Mouse (Mus musculus) cerebellum, postnatal 14 days (tissue): ENCODE data around the gene Map3k3.

Experiments used
- DNase-seq, 2 experiments: peaks; one replicate each; pipeline ENCODE4 v3.0.0; 2021; ENCODE audit warnings: mixed read lengths in 2 of 2

Map3k3 gene

GRCm38 (mm10) chr11:106159216-106159920 lies 75.0 kb downstream of the Map3k3 start:
- DNase-seq = peak; percentile 48 to 49

GRCm38 (mm10) chr11:106159921-106160840 lies 75.8 kb downstream of the Map3k3 start:
- DNase-seq = peak; percentile 85 to 89

DNA sequence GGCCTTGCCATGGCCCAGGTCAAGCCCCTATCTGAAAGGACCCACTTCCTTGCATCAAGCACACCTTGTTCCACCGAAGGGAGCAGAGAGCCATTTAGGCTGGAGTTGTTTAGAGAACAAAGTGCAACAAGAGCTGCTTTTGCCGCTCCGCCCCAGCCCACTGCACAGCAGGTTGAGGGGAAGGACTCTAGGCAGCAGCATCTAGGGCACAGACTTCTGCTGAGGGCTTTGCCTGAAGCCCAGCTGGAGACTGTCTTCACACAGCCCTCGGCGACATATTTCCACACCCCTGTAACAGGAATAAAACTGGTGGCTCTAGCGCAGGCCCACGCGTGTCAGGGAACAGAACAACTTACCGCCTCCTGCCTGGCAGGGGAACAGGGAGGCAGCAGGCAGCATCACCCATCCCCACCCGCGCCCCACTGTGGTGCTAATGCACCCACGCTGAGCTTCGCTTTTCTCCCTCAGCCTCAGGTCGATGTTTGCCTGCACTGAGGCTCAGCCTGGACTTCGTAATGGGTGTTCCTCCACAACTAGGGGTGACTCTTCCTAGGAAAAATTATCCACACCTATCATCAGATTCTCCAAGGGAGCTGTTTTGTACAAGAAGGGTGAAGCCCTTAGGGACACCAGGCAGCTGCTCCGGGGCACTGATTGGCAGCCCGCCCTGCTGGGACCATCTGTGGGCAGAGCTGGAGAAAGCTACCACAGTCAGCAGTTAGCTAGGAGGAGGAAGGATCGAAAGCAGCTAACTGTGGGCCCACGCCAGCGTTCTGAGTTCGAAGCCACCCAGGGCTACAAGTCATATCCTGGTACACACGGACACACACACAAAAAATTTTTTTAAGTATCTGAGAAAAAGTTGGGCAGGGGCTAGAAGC lies 76.7 kb downstream of the Map3k3 start, which contains the start of the genes Gm10840 and Limd2:
Gm10840 (plus strand) TSS at position 10 of the 881 bp plus-strand sequence.
Limd2 (minus strand) TSS at position 20 of the 881 bp plus-strand sequence.
- DNase-seq = peak; percentile 70 to 78

GRCm38 (mm10) chr11:106162237-106162636 lies 77.8 kb downstream of the Map3k3 start:
- DNase-seq = peak in 1 of 2 experiments; percentile 41

DNA sequence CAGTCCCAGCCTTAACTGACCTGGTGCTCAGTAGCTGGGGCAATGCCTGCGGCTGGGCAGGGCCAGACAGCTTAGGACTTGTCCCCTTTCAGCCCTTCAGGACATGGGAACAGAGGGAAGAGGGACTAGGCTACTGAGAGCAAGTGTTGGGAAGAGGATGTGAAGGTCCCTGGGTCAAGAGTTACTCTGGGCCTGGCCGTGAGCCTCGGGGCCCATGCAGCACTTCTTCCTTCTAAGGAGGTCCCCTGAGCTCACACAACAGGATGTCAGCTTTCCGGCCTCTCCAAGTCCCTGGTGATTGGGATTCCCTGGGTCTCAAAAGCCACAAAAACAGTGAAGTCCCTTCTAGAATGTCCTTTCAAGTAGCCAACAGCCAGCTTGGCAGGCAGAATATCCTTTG lies 79.1 kb downstream of the Map3k3 start:
- no peak for DNase-seq

GRCm38 (mm10) chr11:106164601-106165180 lies 80.3 kb downstream of the Map3k3 start:
- no peak for DNase-seq

DNA sequence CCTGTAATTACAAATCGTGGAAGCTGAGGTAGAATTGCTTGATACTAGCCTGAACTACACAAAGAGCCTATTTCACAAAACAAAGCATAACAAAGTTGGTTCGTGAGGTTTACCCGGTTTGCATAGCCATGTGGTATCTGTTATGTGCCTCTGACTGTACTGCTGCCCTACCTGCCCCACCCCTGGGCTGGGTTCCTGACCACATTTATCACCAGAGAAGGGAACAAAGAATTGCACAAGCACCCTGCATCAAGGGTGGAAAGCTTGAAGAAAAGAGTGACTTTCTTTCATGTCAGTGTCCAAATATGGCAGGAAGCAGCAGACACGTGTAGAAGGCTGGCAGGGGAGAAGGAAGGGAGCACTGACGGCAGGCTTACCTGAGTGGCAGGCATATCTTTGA lies 83.0 kb downstream of the Map3k3 start:
- DNase-seq = no peak

DNA sequence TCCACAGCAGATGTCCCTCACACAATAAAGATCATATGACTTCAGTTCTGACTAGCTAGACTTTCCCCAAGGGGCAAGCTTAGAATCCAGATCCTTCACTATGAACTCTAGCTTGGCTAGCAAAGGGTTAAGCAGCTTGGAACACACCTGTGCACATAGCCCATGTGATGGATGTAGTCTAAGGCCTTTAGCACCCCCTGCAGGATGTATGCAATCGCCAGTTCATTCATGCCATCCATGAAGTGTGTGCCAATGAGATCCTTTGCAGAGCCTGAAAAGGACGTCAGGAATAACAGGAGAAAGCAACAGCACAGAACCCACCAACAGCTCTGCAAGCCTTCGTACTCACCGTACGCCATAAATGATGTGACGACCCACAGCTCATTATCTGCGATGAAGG lies 86.4 kb downstream of the Map3k3 start:
- DNase-seq = peak in 1 of 2 experiments; percentile 59

- no peak for DNase-seq
These were observed 88.8 kb downstream of the Map3k3 start for GRCm38 (mm10) chr11:106173228-106173627.

GRCm38 (mm10) chr11:106174372-106174771 lies 90.0 kb downstream of the Map3k3 start:
- DNase-seq = peak; percentile 54 to 58

DNA sequence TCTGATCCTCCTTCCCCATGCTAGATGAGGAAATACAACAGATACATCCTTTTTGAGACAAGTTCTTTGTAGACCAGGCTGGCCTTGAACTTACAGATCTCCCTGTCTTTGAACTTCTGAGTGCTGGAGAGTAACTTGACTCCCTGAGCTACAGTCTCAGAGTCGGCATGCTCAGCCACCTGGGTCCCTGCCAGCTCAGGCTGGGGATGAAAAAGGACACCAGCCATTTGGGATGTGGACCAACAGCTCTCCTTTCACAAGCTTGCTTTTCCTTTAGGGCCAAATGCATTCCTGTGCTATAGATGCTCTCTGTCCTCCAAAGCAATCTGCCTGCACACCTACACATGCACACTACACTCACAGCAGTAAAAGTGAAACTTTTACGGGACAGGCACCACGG lies 90.7 kb downstream of the Map3k3 start:
- DNase-seq = peak; percentile 50 to 56

GRCm38 (mm10) chr11:106176372-106176771 lies 92.0 kb downstream of the Map3k3 start:
- no peak for DNase-seq

GRCm38 (mm10) chr11:106178036-106178782 lies 93.8 kb downstream of the Map3k3 start:
- DNase-seq = no peak

GRCm38 (mm10) chr11:106179711-106180448 lies 95.5 kb downstream of the Map3k3 start:
- peak in 1 of 2 experiments; percentile 28 for DNase-seq

- no peak for DNase-seq
These were observed 96.0 kb downstream of the Map3k3 start for GRCm38 (mm10) chr11:106180449-106180801.

DNA sequence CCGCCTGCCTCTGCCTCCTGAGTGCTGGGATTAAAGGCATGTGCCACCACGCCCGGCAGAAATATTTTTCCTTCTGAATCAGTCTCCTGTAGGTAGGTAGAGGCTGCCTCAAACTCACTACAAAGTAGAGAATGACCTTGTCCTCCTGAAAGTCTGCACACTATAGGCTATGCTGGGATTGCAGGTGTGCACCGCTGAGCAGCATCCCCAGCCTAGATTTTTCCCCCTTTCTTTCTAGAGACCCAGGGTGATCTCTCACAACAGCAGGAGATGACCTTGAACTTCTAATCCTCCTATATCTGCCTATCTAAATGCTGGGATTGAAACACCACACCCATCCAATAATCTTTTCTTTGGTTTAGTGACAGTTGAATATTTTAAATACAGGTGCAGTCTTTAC lies 102.9 kb downstream of the Map3k3 start:
- DNase-seq = no peak

DNA sequence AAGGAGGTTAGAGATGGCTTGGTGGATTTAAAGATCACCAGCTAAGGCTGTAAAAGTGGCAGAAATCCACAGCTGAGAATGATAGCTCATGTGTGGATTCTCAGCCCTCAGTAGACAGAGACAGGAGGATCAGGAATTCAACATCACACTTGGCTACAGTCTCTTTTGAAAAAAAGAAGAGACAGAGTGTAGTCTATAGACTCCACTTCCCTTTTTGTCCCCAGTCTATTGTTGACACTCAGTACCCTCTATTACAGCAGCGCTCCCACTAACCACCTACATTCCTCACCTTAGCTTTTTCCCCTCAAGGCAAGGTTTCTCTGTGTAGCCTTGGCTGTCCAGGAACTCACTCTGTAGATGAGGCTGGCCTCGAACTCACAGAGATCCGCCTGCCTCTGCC lies 107.3 kb downstream of the Map3k3 start:
- no peak for DNase-seq

GRCm38 (mm10) chr11:106192241-106192640 lies 107.8 kb downstream of the Map3k3 start:
- DNase-seq = no peak

DNA sequence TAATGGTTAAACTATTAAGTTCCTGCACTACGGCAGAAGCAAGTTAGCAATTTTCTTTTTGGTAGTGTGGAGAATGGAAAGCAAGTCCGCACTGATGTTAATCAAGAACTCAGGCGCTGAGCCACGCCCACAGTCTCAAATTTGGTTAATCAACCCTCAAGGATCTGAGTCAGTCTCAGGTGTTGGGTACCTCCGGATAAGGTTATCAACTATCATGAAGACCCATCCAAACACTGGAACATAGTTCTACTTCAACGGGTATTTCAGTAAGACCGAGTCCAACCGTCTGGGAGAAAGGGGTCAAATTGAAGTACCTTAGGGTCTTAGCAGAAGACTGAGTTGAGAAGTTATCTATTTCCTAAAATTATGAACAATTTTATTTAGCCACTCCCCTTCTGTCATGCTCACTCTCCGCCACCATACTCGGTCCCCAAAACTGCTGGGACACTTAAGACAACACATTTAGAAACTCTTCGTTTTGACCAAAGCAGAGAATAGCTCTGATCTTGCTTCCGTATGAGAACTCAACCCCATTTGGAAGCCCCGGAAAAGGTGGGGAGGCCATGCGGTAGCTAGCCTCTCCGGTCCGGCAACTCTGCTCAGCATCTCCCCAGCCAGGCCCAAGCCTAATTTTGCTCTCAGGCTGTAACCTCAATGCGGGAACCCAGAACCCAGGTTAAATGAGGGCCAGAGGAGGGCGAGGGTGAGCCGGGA lies 108.4 kb downstream of the Map3k3 start:
- DNase-seq = peak in 1 of 2 experiments; percentile 21
